Mouse (Mus musculus): Measurements from ENCODE around the gene Igfbp4.

Gene Igfbp4

DNA sequence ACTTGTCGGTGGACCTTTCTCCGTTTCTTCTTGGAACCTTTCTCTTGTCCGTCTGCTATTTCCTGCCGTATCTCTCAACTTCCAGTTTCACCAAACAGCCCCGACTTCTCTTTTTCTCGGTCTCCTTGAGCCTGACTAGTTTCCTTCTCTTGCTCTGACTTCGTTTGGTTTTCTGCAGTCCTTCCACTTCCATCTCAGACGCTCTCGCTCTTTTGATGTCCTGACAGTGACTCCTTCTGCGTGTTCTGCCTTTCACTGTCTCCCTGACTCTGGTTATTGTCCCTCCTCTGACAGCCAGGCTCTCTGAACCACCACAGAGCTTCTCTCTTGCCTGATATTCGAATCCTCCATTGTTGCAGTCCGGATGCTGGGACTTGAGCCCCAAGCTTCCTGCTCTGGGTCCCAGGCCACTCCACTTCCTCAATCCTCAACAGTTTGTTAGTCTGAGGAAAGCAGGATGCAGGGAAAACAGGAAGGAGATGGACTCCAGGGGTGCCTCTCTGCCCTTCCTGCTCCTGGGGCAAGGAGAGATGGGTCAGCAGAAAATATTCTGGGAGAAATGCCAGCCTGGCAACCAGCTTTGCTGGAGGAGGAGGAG lies 1.9 kb downstream of the Igfbp4 start:
- no peak for DNase-seq

GRCm38 (mm10) chr11:99043632-99044031 lies 2.6 kb downstream of the Igfbp4 start:
- no peak for DNase-seq

GRCm38 (mm10) chr11:99044306-99044705 lies 3.3 kb downstream of the Igfbp4 start:
- DNase-seq = no peak

DNA sequence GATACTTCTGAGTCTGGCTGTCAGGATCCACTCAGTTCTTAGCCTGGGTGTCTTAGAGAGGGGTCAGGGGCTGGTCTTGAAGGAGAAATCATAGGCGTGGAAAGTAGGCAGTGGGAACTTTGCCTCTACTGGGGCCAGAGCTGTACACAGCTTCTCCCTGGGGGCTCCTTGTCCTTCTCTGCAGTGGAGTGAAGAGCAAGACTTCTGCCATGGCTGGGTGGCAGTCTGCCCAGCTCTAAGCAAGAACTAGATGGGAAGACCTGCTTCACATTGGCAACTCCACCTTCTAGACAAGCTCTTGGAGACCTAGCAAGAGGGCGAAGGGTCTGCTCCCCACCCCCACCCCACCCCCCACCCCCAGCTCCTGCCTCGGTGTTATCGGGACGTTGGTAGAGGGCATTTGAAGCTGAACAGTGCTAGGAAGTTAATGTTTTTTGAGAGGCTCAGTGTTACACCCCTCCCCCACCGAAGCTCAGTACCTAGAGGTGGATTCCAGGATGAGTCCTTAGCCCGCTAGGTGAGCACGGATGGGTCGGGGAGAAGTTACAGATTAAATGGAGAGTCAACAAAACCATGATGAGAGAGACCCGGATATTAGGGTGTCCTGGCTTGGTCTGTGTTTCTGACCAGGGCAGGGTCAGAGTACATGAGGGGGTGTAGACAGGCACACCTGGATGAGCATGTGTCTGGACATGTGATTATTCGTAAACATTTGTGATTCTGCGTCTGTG lies 4.3 kb downstream of the Igfbp4 start:
- no peak for DNase-seq

- no peak for DNase-seq
Observed at GRCm38 (mm10) chr11:99047120-99047519, 6.1 kb downstream of the Igfbp4 start.

- no peak for DNase-seq
Observed at GRCm38 (mm10) chr11:99047643-99048042, 6.6 kb downstream of the Igfbp4 start.

DNA sequence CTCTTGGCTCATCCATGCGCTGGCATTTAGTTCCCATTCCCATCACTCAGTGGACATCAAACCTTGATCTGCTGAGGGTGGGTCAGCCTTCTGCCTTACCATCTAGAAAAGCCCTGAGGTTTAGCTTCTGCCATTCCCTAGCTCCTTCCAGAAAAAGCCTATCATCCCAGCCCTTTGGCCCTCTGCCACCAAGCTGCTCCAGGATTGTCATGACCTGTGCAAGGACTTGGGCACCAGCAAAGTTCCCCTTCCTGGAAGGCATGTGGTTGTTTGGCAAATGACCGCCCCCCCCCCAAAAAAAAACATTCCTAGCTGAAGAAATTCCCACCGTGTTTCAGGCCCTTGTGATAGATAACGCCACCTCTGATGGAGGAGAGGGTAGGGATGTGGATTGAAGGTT lies 14.1 kb downstream of the Igfbp4 start:
- no peak for DNase-seq

GRCm38 (mm10) chr11:99055571-99056452 lies 14.8 kb downstream of the Igfbp4 start:
- no peak for DNase-seq

GRCm38 (mm10) chr11:99060435-99060834 lies 19.4 kb downstream of the Igfbp4 start:
- DNase-seq = no peak

- DNase-seq = no peak
Observed at GRCm38 (mm10) chr11:99062661-99063060, 21.6 kb downstream of the Igfbp4 start.

DNA sequence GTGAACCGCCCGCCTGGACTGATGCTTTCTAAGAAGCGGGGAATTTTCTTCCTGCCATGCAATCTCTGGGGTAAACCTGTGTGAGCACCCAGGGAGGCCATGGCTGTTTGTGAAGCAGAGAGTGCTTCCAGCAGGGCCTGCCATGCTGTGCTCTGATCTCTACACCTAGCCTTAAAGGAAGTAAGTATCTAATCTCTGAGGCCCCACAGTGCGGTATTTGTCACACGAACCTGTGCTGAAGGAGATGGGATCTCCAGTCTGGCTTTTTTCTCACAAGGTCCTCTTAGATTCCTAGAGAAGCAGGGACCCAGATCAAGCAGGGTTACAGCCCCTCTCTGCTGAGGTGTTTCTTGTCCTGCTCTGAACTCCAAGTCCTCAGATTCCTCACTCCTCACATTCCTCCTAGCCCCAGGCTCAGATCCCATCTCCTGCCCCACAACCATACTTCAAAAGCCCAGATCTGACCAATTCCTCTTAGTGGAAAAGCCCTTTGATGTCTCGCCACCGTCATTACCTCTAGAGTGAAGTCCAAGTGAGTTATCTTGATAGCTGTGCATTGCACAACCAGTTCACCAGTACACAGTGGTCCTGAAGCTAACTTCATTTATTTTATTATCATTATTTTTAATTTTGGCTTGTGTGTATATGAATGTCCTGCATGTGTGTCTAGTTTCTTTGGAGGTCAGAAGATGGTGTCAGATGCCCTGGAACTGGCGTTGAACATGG lies 22.5 kb downstream of the Igfbp4 start:
- no peak for DNase-seq

- no peak for DNase-seq
Observed at GRCm38 (mm10) chr11:99065353-99065752, 24.3 kb downstream of the Igfbp4 start.

- DNase-seq = peak; percentile 60
Observed at GRCm38 (mm10) chr11:99065979-99066378, 24.9 kb downstream of the Igfbp4 start.

DNA sequence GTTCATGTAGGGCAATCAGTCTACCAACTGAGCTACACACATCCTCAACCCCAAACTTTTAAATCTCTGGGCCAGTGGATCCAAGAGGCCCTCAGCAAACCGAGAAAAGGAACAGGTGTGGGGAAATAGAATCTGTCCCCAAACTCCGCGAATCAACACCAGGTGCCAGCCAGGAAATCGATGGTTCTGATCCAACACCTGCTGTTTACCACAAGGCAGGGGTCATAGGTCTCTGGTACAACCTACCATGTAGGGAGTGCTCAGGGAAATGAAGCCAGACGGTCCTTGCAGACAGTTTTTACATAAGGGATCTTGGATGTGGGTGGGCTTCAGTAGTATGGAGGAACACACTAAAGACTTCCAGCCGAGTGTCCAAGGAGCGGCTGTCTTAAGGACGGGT lies 26.5 kb downstream of the Igfbp4 start:
- no peak for DNase-seq

GRCm38 (mm10) chr11:99068455-99068854 lies 27.4 kb downstream of the Igfbp4 start:
- no peak for DNase-seq

DNA sequence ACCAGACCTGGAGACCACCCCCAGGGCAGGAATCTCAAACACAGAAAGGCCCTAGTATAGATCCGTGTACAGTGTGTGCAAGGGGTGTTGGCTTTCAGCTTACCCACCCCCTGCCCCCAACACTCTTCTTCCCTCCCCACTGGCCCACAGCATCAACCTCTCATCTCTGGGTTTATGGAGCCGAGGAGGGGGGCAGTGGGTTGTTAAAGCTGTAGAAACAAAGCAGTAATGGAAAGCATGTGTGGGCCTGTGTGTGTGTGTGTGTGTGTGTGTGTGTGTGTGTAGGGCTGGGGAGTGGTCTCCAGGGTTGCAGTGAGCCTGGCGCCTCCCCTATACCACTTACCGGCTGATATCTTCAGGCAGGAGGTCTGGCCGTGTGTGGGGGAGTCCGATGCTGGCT lies 30.8 kb downstream of the Igfbp4 start:
- DNase-seq = no peak

DNA sequence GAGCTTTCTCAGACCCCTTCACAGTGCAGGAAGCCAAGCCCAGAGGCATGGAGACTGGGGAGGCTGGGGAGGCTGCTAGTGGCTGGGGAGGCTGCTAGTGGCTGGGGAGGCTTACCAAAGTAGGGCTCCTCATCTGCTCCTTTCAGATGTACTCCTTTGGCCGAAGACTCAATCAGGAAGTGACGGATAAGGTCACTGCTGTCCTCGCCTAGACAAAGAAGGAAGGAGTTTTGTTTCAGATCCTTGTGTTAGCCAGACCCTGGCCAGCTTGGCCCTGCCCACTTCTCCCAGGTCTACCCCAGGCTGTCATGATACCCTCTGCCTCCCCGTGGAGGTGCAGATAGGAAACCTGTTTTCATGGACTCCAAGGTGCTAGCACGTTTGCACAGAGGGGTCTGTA lies 32.7 kb downstream of the Igfbp4 start:
- DNase-seq = no peak

DNA sequence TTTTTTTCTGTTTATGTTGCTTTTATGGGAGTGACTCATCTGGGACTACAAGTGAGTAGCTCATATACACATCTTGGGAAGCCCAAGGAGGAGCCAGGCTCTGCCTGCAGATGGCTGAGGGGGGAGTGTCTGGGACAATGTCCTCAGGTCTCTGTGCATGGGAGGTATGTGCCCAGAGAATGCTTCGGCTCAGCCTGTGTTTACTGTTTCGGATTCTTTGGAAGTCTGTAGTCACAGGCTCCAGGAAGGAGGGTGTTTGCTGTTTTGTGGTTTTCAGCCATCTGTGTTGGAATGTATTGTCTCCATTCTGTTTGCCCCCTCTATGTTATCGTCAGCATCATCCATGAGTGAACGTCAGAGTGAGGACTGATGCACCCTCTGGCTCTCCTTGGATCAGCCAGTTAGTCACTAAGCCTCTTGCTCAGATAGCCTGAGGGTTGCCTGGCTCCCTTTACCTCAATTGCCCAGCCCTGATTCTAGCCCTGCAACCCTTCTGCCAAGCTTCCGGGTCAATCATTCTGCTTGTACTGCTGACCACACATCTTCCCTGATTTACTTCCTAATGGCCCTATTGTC lies 35.8 kb downstream of the Igfbp4 start:
- DNase-seq = no peak

DNA sequence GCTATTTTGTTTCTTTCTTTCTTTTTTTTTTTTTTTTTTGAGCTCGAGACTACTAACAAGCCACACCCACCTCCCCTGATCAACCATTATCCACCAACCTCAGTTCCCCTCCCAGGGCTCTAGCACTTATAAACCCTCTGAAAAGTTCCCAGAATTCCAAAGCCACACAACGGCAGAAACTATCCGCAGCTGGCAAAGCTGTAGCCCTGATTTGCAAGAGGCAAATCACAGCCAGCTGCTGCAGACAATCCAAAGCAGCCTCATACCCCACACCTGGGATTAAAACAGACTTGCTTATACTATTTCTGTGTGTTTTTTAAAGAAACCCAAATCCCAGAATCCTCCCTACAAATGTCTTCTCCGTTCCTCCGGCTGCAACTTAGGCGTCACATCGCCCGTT lies 36.8 kb downstream of the Igfbp4 start:
- no peak for DNase-seq

- DNase-seq = no peak
Observed at GRCm38 (mm10) chr11:99080902-99081543, 40.0 kb downstream of the Igfbp4 start.

DNA sequence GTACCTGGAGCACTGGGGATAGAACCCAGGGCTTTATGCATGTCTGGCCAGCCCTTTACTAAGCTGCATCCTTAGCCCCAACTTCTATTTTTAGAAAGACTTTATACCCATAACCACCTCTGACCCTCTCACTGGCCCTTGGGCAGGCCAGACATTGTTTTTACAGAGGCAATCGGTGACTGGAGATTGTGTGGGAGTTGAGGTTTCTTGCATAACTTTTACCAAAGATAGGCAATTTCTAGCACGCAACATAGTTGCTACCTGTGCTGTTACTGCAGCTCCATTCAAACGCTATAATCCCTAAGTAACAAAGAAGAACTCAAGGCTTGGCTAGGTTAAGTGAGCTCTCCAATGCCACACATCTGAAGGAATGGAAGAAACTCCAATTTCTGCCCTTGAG lies 40.5 kb downstream of the Igfbp4 start:
- DNase-seq = no peak

GRCm38 (mm10) chr11:99082098-99082497 lies 41.1 kb downstream of the Igfbp4 start:
- no peak for DNase-seq

Data from cerebellum, adult 11-12 months (tissue).